Mouse (Mus musculus) embryonic fibroblast, embryonic 13.5 days (primary cell): ENCODE results near the gene Obox3. TPM values are rescaled to one million over a fixed set of nuclear protein-coding genes. Genes with fewer than 3 reads are reported as not detected.
"Not testable (repeated sequence)": the region's sequence is repeated elsewhere in the genome, so short reads cannot be mapped to it uniquely, and the experiment has no call there.

ENCODE experiments used
- H3K27ac ChIP-seq: 2 replicates; pipeline ENCODE4 v1.5.1; 2012; ENCODE audit warnings: low read length, control low read depth, inconsistent platforms; ENCODE audit not compliant: insufficient read depth
- H3K4me1 ChIP-seq: 2 replicates; pipeline ENCODE4 v1.6.1; 2011; ENCODE audit warnings: low read length; ENCODE audit not compliant: control insufficient read depth, insufficient read depth
- H3K4me3 ChIP-seq: 2 replicates; pipeline ENCODE4 v1.5.1; 2011; ENCODE audit warnings: mild to moderate bottlenecking, control low read depth, low read length; ENCODE audit not compliant: insufficient read depth
- polyA plus RNA-seq: library from polyadenylated mRNA; stranded (reverse); fragments of >200 nt; gene quantifications from 2 replicates; pipeline ENCODE4 v1.2.4, GENCODE M21; 2011; ENCODE audit warnings: low read depth; ENCODE audit not compliant: missing spikeins, insufficient read length

Obox3 gene
- polyA plus RNA-seq: 0.22 and 0.37 TPM in 2 replicates

- not testable (repeated sequence) for H3K4me1 ChIP-seq, H3K27ac ChIP-seq, H3K4me3 ChIP-seq
Measured at GRCm38 (mm10) chr7:15639802-15640201, at the start of gene Obox3. TSS of gene Obox3 (minus strand) at chr7:15639902.

- H3K27ac ChIP-seq: not testable (repeated sequence)
Measured at GRCm38 (mm10) chr7:15509411-15509810, 130.3 kb downstream of the Obox3 start.

More at GRCm38 (mm10) chr7:15509411-15509810, 130.3 kb downstream of the Obox3 start:
- H3K4me3 ChIP-seq, H3K4me1 ChIP-seq: not testable (repeated sequence)

Other genes starting within 250 kb of the Obox3 start
- gene Obox5, start 110.2 kb upstream of the Obox3 start, polyA plus RNA-seq: not detected in 2 replicates
- gene Obox6, start 199.8 kb upstream of the Obox3 start, polyA plus RNA-seq: not detected in 2 replicates
- not detected in 2 replicates for gene Crx, start 240.1 kb upstream of the Obox3 start, polyA plus RNA-seq
- gene Crxos, start 242.7 kb upstream of the Obox3 start, polyA plus RNA-seq: not detected in 2 replicates